Mouse (Mus musculus): Measurements from ENCODE around the gene Pgp. TPM values are rescaled to one million over a fixed set of nuclear protein-coding genes. Genes with fewer than 3 reads are reported as not detected.

Pgp gene
- total and polyA plus RNA-seq, 3 experiments = 19.3 to 55.0 TPM; not detected in 1

- no peaks in the 10 kb centered on the region for H3K9me3 ChIP-seq (replicated peaks; ENCODE audit: insufficient read depth, low read length)
- H3K36me3 ChIP-seq (ENCODE audit: control insufficient read depth in 1 of 2, insufficient read depth in 2 of 2, low read length in 2 of 2) = no peaks in the 10 kb centered on the region
- H3K27ac ChIP-seq (ENCODE audit: control insufficient read depth, low read depth, low read length) = no peak overlapping the region
- no peak for TF ChIP-seq ZC3H11A (IDR thresholded peaks at IDR 0.05; ENCODE audit: low read depth, low read length)
- TF ChIP-seq CTCF (IDR thresholded peaks at IDR 0.05 in 2 of 3, conservative IDR thresholded peaks at IDR 0.05 in 1 of 3; ENCODE audit: control insufficient read depth in 1 of 3, insufficient read depth in 1 of 3, low read depth in 2 of 3, low read length in 3 of 3, poor library complexity in 1 of 3, severe bottlenecking in 1 of 3) = peak; percentile 16 to 31 (median 21); a peak in 4 of 6 replicates
- no peak for TF ChIP-seq ELF1 (IDR thresholded peaks at IDR 0.05; ENCODE audit: low read depth, low read length)
- no peak for TF ChIP-seq USF2 (IDR thresholded peaks at IDR 0.05; ENCODE audit: borderline replicate concordance in 1 of 2, insufficient read depth in 1 of 2, low read depth in 1 of 2, low read length in 2 of 2)
- TF ChIP-seq MAFK (IDR thresholded peaks at IDR 0.05; ENCODE audit: borderline replicate concordance, low read depth, low read length) = no peak
- no peaks in the 10 kb centered on the region for H3K4me1 ChIP-seq (ENCODE audit: control insufficient read depth in 1 of 2, insufficient read depth in 2 of 2, low read length in 2 of 2)
- DNase-seq (ENCODE audit: low read depth, low spot score) = peak; percentile 31
- H3K4me3 ChIP-seq (ENCODE audit: control insufficient read depth in 1 of 2, insufficient read depth in 1 of 2, low read depth in 2 of 2, low read length in 2 of 2) = no peak overlapping the region
- H3K27me3 ChIP-seq (ENCODE audit: control insufficient read depth in 1 of 2, insufficient read depth in 2 of 2, low read length in 2 of 2) = no peaks in the 10 kb centered on the region
- H3K9ac ChIP-seq (ENCODE audit: control insufficient read depth, low read depth, low read length, poor library complexity, severe bottlenecking) = no peak overlapping the region
- H3K79me2 ChIP-seq (ENCODE audit: control insufficient read depth, insufficient read depth, low read length, poor library complexity) = no peaks in the 10 kb centered on the region
Measured at GRCm38 (mm10) chr17:24502208-24502607, 32.0 kb downstream of the Pgp start.

DNA sequence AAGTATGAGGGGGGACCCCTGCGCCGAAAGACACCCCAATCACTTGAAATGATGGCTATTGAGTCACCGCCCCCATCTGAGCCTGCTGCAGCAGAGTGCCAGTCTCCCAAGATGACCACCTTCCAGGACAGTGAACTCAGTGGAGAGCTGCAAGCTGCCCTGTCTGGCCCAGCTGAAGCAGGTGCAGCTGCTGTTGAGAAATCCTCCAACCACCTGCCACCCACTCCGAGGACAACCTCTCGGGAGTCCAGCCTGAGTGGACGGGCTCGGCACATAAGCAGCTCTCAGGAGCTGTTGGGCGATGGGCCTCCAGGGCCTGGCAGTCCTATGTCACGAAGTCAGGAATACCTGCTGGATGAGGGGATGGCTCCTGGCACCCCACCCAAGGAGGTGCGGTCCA is 33.9 kb downstream of the Pgp start:
- Histone ChIP-seq H3K79me2 (ENCODE audit: control insufficient read depth, insufficient read depth, low read length, poor library complexity) (no peaks in the 10 kb centered on the region), H3K36me3 (ENCODE audit: control insufficient read depth in 1 of 2, insufficient read depth in 2 of 2, low read length in 2 of 2) (no peaks in the 10 kb centered on the region), H3K9me3 (replicated peaks; ENCODE audit: insufficient read depth, low read length) (no peaks in the 10 kb centered on the region), H3K4me3 (ENCODE audit: control insufficient read depth in 1 of 2, insufficient read depth in 1 of 2, low read depth in 2 of 2, low read length in 2 of 2) (no peak overlapping the region), H3K9ac (ENCODE audit: control insufficient read depth, low read depth, low read length, poor library complexity, severe bottlenecking) (no peak overlapping the region), H3K4me1 (ENCODE audit: control insufficient read depth in 1 of 2, insufficient read depth in 2 of 2, low read length in 2 of 2) (no peaks in the 10 kb centered on the region), H3K27me3 (ENCODE audit: control insufficient read depth in 1 of 2, insufficient read depth in 2 of 2, low read length in 2 of 2) (no peaks in the 10 kb centered on the region), H3K27ac (ENCODE audit: control insufficient read depth, low read depth, low read length) (no peak overlapping the region)
- DNase-seq (ENCODE audit: low read depth, low spot score) = no peak
- TF ChIP-seq ETS1 (IDR thresholded peaks at IDR 0.05; ENCODE audit: low read depth, low read length) (no peak), POLR2AphosphoS5 (IDR thresholded peaks at IDR 0.05; ENCODE audit: borderline replicate concordance, low read depth, low read length) (no peak), TCF12 (IDR thresholded peaks at IDR 0.05; ENCODE audit: low read depth, low read length) (no peak), MAFK (IDR thresholded peaks at IDR 0.05; ENCODE audit: borderline replicate concordance, low read depth, low read length) (no peak), BHLHE40 (IDR thresholded peaks at IDR 0.05; ENCODE audit: borderline replicate concordance, low read depth, low read length) (no peak), NELFE (IDR thresholded peaks at IDR 0.05; ENCODE audit: low read depth, low read length) (no peak), JUND (IDR thresholded peaks at IDR 0.05; ENCODE audit: low read depth, low read length) (no peak), GATA1 (IDR thresholded peaks at IDR 0.05; ENCODE audit: low read depth, low read length) (no peak), CHD1 (IDR thresholded peaks at IDR 0.05; ENCODE audit: low read depth, low read length) (no peak), ZMIZ1 (IDR thresholded peaks at IDR 0.05; ENCODE audit: low read depth, low read length) (no peak), POLR2A (IDR thresholded peaks at IDR 0.05; ENCODE audit: control insufficient read depth in 1 of 2, insufficient read depth in 1 of 2, low read depth in 1 of 2, low read length in 2 of 2, poor library complexity in 1 of 2) (no peak), MYC (IDR thresholded peaks at IDR 0.05; ENCODE audit: low read depth, low read length) (no peak), ZKSCAN1 (IDR thresholded peaks at IDR 0.05; ENCODE audit: low read depth, low read length) (no peak), RCOR1 (IDR thresholded peaks at IDR 0.05; ENCODE audit: low read depth, low read length) (no peak), KAT2A (conservative IDR thresholded peaks at IDR 0.05; ENCODE audit: low read depth, low read length) (no peak)

Measured in MEL (cell line).